Mouse (Mus musculus) kidney, embryonic 14.5 days (tissue): ENCODE results near the gene Bola1. TPM values are rescaled to one million over a fixed set of nuclear protein-coding genes. Genes with fewer than 3 reads are reported as not detected.
"Not testable (repeated sequence)": the region's sequence is repeated elsewhere in the genome, so short reads cannot be mapped to it uniquely, and the experiment has no call there.

Experiments used
- ATAC-seq: fragments of 200-750 bp; cut with Nextera tagmentation; 2 replicates; pipeline ENCODE4 v1.8.0; 2017; ENCODE audit warnings: moderate number of reproducible peaks, mild to moderate bottlenecking, moderate TSS enrichment, moderate library complexity; ENCODE audit not compliant: low FRiP score, low TSS enrichment
- H3K27ac ChIP-seq: fragments of 300-500 bp; sonication (generic); 2 replicates; pipeline ENCODE4 v1.5.1; 2014; ENCODE audit warnings: low read depth, mild to moderate bottlenecking, low read length, moderate library complexity, mixed read lengths
- H3K27me3 ChIP-seq: fragments of 300-500 bp; sonication (generic); 2 replicates; pipeline ENCODE4 v1.6.1; 2014; ENCODE audit warnings: mild to moderate bottlenecking, low read length; ENCODE audit not compliant: control insufficient read depth, insufficient read depth
- H3K36me3 ChIP-seq: fragments of 300-500 bp; sonication (generic); 2 replicates; pipeline ENCODE4 v1.6.1; 2014; ENCODE audit warnings: low read length, mixed read lengths; ENCODE audit not compliant: control insufficient read depth, insufficient read depth
- H3K4me1 ChIP-seq: fragments of 300-500 bp; sonication (generic); 2 replicates; pipeline ENCODE4 v1.6.1; 2014; ENCODE audit warnings: low read length, mixed read lengths; ENCODE audit not compliant: control insufficient read depth, insufficient read depth
- H3K4me2 ChIP-seq: fragments of 300-500 bp; sonication (generic); replicated peaks from 2 replicates; pipeline ENCODE4 v1.6.1; 2014; ENCODE audit warnings: low read depth, mild to moderate bottlenecking, low read length
- H3K4me3 ChIP-seq: fragments of 300-500 bp; sonication (generic); 2 replicates; pipeline ENCODE4 v1.5.1; 2014; ENCODE audit warnings: mild to moderate bottlenecking, low read length
- H3K9ac ChIP-seq: fragments of 300-500 bp; sonication (generic); 2 replicates; pipeline ENCODE4 v1.6.1; 2014; ENCODE audit warnings: low read depth, mild to moderate bottlenecking, low read length, moderate library complexity
- H3K9me3 ChIP-seq: fragments of 300-500 bp; sonication (generic); 2 replicates; pipeline ENCODE4 v1.6.1; 2016; ENCODE audit warnings: low read length; ENCODE audit not compliant: control insufficient read depth
- WGBS: fragments of 180-500 bp; shearing (Covaris S2); extraction: QIAGEN DNeasy Blood & Tissue Kit; methylation state at CpG from one replicate; pipeline ENCODE4 v1.1.7; 2014; 5-methylcytosine and 5-hydroxymethylcytosine counted together
- polyA plus RNA-seq: library from polyadenylated mRNA; unstranded; fragments of >200 nt; fragmentation: Nextera tagmentation; extraction: Ambion mirVana; gene quantifications from 2 replicates; pipeline ENCODE4 v1.2.1, GENCODE M21; 2014

The Bola1 gene
- polyA plus RNA-seq, result 65.0 and 70.9 TPM in 2 replicates

DNA sequence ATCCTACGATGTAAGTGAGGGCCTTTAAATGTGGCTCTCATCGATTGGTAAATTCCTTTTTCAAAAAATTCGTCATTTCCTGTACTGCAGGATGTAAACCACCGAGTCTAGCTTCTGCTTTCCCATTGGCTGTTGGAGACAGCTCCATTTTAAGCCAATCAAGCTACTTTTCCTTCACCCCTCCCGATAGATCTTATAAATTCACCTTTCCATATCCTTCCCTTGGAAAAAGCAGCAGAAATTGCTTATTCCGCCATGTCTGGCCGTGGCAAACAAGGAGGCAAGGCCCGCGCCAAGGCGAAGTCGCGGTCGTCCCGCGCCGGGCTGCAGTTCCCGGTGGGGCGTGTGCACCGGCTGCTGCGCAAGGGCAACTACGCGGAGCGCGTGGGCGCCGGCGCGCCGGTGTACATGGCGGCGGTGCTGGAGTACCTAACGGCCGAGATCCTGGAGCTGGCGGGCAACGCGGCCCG, at the start of gene Bola1, which contains the start of gene Hist2h2ab:
Gene Bola1 (minus strand): TSS at position 49 of the 470 bp plus-strand sequence.
Gene Hist2h2ab (plus strand): TSS at position 205 of the 470 bp plus-strand sequence.
- Histone ChIP-seq H3K4me3 (peak within 1 kb of the TSS; percentile 65), H3K4me1 (peaks cover 26% of the 10 kb centered on the region), H3K9me3 (no peaks in the 10 kb centered on the region), H3K9ac (peak within 1 kb of the TSS; percentile 93), H3K36me3 (no peaks in the 10 kb centered on the region), H3K27me3 (no peaks in the 10 kb centered on the region), H3K4me2 (peak within 1 kb of the TSS; percentile 82), H3K27ac (peak within 1 kb of the TSS; percentile 100)
- ATAC-seq, result peak; percentile 85
- under 1% methylated on average over 37 of the region's 37 CpGs for WGBS

DNA sequence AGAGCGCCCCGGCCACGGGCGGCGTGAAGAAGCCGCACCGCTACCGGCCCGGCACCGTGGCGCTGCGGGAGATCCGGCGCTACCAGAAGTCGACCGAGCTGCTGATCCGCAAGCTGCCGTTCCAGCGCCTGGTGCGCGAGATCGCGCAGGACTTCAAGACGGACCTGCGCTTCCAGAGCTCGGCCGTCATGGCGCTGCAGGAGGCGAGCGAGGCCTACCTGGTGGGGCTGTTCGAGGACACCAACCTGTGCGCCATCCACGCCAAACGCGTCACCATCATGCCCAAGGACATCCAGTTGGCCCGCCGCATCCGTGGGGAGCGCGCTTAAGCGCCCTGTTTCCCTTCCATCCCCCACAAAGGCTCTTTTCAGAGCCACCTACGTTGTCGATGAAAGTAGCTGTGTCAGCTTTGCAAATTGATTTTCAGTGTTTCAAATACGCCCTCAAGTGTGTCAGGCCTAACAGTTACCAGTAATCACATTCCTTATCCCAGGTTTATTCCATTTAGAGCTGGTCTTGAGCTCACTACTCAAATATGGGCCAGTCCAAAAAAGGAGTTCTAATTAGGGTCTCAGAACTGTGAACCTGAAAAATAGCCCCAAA, 49.4 kb upstream of the Bola1 start:
- not testable (repeated sequence) for H3K27me3 ChIP-seq, H3K36me3 ChIP-seq, H3K9me3 ChIP-seq
- H3K27ac ChIP-seq, result peak overlapping the region; percentile 99
- H3K9ac ChIP-seq, result peak overlapping the region; percentile 80
- peak overlapping the region; percentile 61 for H3K4me3 ChIP-seq
- peak; percentile 46 for ATAC-seq
- peaks cover 21% of the 10 kb centered on the region; the same call in 1 of the 2 replicates for H3K4me1 ChIP-seq
- H3K4me2 ChIP-seq, result peak overlapping the region; percentile 61
- 0% methylated on average over 11 of the region's 44 CpGs for WGBS

DNA sequence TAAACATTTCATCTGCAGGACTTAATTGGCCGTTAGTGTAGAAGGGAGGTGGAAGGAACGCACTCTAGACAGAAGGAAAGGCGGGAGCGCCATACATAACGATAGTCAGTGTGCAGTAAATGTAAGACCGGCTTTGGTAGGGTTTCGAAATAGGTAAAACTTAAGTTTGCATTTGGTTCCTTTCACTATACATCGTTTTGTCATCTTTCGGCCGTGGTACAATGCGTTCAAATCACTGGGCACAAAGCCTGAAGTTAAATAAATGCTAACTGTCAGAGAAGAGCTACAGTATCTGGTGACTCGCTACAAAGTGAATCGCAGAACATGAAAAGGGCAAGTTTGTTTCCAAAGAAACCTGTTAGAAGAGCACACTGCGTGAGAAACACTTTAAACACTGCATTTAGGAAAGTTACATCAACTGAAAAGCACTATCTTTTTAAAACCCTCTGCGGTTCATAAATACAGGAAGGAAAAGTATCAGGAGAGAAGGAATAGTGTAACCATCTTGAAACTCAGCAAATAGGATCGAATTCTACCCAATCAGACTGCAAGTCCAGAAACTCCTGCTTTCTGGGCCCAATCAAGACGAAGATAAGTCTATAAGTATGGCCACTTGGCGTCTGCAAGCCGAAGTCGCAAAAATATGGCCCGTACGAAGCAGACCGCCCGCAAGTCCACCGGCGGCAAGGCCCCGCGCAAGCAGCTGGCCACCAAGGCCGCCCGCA, 48.7 kb upstream of the Bola1 start, which contains the start of gene Hist2h3b:
Gene Hist2h3b (plus strand): TSS at position 604 of the 725 bp plus-strand sequence.
- no peaks in the 10 kb centered on the region for H3K9me3 ChIP-seq
- H3K4me1 ChIP-seq, result peaks cover 21% of the 10 kb centered on the region; the same call in 1 of the 2 replicates
- H3K4me2 ChIP-seq, result peak within 1 kb of the TSS; percentile 82
- 20% methylated on average over 30 of the region's 30 CpGs for WGBS
- no peaks in the 10 kb centered on the region for H3K36me3 ChIP-seq
- H3K27me3 ChIP-seq, result no peaks in the 10 kb centered on the region
- peak within 1 kb of the TSS; percentile 80 for H3K9ac ChIP-seq
- peak within 1 kb of the TSS; percentile 99 for H3K27ac ChIP-seq
- H3K4me3 ChIP-seq, result peak within 1 kb of the TSS; percentile 61
- peak; percentile 71; the same call in 1 of the 2 replicates for ATAC-seq

DNA sequence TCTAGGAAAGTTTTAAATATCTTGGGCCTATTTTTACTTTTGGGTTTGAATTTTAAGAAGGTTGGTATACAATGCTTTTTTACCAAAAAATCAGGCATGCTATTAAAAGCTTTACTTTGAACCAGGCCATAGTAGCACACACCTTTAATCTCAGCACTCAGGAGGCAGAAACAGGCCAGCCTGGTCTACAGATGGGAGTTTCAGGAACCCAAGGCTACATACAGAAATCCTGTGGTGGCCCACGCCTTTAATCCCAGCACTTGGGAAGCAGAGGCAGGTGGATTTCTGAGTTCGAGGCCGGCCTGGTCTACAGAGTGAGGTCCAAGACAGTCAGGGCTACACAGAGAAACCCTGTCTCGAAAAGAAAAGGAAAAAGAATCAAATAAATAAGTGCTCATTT, 48.0 kb upstream of the Bola1 start:
- Histone ChIP-seq H3K4me2 (0 out of 2 replicates have a peak overlapping the region, but pooled peaks have one; percentile 28), H3K27me3 (no peaks in the 10 kb centered on the region), H3K36me3 (no peaks in the 10 kb centered on the region), H3K9ac (peak overlapping the region; percentile 52; the same call in 1 of the 2 replicates), H3K27ac (peak overlapping the region; percentile 90), H3K9me3 (no peaks in the 10 kb centered on the region), H3K4me1 (peaks cover 21% of the 10 kb centered on the region; the same call in 1 of the 2 replicates), H3K4me3 (no peak overlapping the region)
- WGBS, result 85% methylated on average over 4 of the region's 4 CpGs
- ATAC-seq, result no peak

DNA sequence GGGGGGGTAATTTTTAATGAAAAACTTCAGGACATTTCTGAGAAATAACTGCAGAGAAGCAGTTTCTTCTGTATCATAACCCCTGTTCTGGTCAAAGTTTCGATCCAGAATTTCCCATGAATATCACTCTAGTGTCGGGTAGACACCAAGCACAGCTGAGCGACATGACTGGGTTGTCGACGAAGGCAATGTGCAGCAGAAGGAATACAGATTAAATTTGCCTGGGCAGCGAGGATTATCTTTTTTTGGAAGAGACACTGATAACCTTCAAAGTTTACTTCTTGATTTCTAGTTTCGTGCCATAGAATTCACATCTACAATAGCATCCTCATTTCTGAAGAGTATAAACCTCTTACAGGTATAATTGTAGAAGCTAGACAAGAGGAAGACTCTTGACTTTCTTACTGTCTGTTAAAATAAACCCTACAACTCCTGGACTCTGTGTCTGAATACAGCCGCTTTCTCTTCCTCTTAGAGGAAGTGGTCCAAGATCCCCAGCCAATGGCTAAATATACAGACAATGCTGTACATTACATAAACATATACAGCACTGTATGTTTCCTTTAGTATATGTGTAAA, 46.7 kb upstream of the Bola1 start:
- Histone ChIP-seq H3K4me2 (no peak overlapping the region), H3K9me3 (no peaks in the 10 kb centered on the region), H3K4me3 (no peak overlapping the region), H3K36me3 (no peaks in the 10 kb centered on the region), H3K9ac (no peak overlapping the region), H3K4me1 (peaks cover 26% of the 10 kb centered on the region; the same call in 1 of the 2 replicates), H3K27me3 (no peaks in the 10 kb centered on the region), H3K27ac (0 out of 2 replicates have a peak overlapping the region, but pooled peaks have one; percentile 8)
- 84% methylated on average over 8 of the region's 8 CpGs for WGBS
- ATAC-seq, result no peak

DNA sequence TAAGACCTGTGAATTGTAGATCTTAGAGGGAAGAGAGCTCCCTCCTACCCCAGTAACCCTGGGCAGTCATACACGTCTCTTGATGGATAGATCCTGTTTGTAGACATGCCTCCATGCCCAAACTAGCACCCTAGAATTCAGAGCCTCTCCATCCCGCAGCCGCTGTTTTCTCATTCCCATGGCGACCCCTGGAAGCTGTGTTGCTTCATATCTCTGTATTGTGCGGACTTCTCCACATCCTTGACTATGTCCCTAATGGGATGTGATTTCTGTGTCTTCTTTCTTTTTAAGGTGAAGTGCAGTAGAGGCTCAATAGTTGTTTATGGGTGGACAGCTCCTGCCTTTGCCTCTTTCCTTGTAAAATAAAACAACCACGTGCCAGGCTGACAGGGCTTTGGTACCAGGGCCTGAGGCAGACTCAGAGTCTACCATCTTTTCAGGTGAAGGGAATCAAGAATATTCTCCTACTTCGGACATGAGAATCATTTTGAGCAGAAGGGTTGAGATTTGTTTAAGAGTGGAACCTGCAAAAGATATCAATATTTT, 45.0 kb upstream of the Bola1 start:
- peaks cover 28% of the 10 kb centered on the region; the same call in 1 of the 2 replicates for H3K4me1 ChIP-seq
- WGBS, result 75% methylated on average over 7 of the region's 7 CpGs
- ATAC-seq, result no peak
- peak overlapping the region; percentile 62; the same call in 1 of the 2 replicates for H3K9ac ChIP-seq
- H3K27me3 ChIP-seq, result no peaks in the 10 kb centered on the region
- peak overlapping the region; percentile 99 for H3K27ac ChIP-seq
- peak overlapping the region; percentile 45 for H3K4me2 ChIP-seq
- no peaks in the 10 kb centered on the region for H3K36me3 ChIP-seq
- H3K4me3 ChIP-seq, result no peak overlapping the region; the same call in 1 of the 2 replicates
- no peaks in the 10 kb centered on the region for H3K9me3 ChIP-seq

DNA sequence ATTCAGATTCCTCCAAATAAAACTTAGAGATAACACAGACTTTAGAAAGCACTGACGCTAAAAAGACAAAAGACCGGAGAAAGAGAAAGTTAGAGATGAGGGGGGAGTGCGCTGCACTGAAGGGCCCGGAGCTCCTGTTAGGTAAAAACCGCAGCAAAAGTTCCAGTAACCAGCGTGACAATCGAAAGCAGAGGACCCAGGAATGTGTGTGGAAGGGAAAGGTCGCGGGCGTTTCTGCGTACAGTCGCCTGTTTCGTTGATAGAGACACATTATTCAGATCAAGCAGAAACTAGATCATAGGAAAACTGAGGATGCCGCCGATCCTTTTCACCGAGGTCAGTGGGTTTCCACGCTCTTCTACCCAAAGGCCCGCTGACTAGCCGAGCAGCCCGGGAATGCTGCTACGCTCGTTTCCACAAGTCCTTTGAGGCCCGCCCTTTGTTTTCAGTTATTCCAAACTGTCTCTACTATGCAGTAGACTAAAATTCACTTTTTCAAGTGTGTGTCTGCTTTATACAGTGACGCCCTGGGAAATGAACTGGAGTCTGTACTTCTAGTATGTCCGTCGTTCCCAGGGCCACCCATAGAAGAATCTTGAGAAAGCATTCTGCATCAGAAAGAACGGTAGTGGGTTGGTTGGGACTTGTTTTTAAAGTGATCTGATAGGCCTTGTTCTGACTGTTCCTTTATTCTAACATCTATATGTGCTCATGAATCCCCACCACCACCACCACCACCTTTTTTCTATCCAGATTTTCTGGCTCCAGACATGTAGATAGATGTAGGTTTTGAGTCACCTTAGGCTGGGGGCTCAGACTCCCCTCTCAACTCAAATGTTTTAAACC, 44.3 kb upstream of the Bola1 start:
- Histone ChIP-seq H3K9ac (peak overlapping the region; percentile 62), H3K36me3 (no peaks in the 10 kb centered on the region), H3K9me3 (no peaks in the 10 kb centered on the region), H3K4me3 (peak overlapping the region; percentile 60), H3K4me2 (peak overlapping the region; percentile 45), H3K4me1 (peaks cover 28% of the 10 kb centered on the region; the same call in 1 of the 2 replicates), H3K27ac (peak overlapping the region; percentile 99), H3K27me3 (no peaks in the 10 kb centered on the region)
- no peak for ATAC-seq
- WGBS, result 5% methylated on average over 27 of the region's 27 CpGs
